Mouse (Mus musculus): ENCODE data around the gene Grn.

Grn gene

GRCm38 (mm10) chr11:102443740-102444139, 13.6 kb downstream of the Grn start:
- no peak for DNase-seq

GRCm38 (mm10) chr11:102444321-102444720, 14.2 kb downstream of the Grn start:
- DNase-seq: no peak

DNA sequence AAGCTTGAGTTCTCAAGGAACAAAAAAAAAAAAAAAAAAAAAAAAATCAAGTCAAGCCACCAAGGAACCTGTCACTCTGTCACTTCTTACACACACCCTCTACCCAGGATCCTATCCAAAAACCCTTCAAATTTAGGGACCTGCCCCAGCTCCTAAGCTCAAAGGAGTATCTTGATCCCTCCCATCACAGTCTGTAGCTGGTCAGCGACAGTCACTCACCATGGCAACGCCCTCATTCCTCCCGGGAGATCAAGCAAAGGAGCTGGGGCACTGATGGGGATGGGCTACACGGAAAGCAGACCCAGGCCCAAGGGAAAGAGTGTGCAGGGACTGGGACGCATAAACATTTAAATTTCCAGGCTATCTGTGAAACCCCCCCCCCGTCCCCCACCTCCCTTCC, 14.7 kb downstream of the Grn start:
- no peak for DNase-seq

- no peak for DNase-seq
Observed at GRCm38 (mm10) chr11:102445264-102445890, 15.3 kb downstream of the Grn start.

DNA sequence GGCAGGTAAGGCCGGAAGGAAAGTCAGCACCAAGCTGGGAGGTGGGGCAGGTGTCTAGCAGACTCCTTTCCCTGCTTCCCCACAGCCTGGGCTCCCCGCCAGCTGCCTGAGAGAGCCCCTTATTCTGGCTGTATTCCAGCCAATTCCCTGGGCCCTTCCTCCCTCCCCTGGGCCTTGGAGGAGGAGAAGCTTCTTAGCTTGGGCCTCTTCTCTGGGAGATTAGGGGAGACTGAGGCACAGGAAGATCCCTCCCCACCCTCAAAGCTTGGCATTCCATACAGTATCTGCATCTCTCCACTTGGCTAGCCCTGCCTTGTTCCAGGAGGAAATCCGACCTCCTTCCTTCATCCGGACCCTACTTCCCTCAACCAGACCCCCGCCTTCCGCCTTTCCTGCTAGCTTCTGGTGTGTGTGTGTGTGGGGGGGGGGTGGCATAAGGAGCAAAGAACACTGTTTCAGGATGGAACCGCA, 15.8 kb downstream of the Grn start:
- no peak for DNase-seq

- DNase-seq: peak; percentile 15
Observed at GRCm38 (mm10) chr11:102446581-102447461, 16.7 kb downstream of the Grn start.

GRCm38 (mm10) chr11:102447497-102447896, 17.4 kb downstream of the Grn start, which contains the start of gene Fam171a2:
Fam171a2 (minus strand) TSS chr11:102447682.
- peak; percentile 84 for DNase-seq

DNA sequence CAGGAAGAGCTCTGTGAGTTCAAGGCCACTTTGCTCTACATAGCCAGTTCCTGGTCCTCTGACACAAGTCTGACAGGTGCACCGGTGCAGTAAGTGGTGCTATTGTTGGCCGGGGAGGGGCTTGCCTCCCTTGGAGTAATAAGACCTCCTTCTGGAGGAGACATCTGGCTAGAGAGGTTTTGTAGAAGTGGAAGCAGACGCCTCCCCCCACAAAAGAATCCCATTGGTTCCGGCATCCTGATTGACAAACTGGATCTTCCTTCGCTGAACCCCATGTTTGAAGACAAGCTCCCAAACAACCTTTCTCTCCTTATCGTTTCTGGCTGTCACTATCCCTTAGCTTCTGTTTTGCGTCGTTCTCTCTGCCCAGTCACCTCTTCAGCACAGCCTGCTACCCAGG, 18.2 kb downstream of the Grn start:
- DNase-seq: no peak

GRCm38 (mm10) chr11:102449043-102450008, 19.2 kb downstream of the Grn start:
- no peak for DNase-seq

DNA sequence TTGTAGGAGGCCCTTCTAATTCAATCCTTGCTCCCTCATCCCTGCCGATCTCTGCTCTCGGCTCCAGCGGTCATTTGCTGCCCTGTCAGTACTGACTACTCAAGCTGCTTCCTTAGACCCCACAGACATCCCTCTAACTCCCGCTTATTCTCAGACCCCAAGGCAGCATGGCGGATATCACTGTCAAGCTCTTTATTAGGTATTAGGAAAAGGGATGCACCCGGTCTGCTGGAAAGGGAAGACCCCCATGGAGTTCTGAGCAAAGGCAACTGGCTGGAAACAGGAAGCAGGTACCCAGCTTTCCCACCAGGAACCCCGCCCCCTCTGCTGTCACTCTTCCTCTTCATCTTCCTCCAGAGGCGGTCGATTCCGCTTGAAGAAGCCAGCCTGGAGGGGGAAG, 23.0 kb downstream of the Grn start:
- no peak for DNase-seq

GRCm38 (mm10) chr11:102455740-102456396, 25.8 kb downstream of the Grn start:
- DNase-seq: peak; percentile 41

DNA sequence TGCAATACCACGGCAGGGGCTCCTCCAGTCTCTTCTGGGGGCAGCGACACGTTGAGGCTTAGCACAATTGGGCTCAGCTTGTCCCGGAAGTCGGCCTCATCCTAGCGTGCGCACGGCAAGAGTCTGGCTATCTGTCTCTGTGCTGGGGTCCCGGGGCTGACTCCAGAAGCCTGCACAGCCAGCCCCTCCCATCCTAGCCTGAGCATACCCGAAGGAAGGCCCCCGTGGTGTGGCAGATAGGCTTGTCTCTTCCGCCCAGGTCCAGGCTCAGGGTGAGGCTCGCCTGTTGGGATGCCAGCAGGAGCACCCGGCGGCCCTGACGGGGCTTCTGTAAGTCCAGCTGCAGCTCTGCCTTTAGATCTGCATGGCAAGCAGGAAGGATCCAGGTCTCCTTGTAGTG, 30.4 kb downstream of the Grn start:
- DNase-seq: no peak

DNA sequence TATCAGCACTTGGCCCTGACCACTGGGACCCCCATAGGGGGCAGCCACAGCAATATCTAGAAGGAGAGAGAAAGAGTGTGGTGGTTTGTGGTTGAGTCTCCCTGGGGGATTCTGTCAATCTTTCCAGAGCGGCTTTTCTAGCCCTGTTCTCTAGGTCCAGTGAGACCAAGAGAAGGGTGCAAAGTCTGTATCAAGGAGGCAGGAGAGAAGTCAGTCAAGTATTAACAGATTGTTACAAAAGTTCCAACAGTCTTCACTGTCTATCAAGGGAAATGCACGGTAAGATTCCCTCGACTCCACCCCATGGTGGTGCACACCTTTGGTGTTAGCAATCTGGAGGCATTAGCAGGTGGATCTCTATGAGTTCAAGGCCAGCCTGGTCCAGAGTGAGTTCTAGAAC, 31.6 kb downstream of the Grn start:
- DNase-seq: no peak

- no peak for DNase-seq
Observed at GRCm38 (mm10) chr11:102464901-102465300, 34.8 kb downstream of the Grn start.

DNA sequence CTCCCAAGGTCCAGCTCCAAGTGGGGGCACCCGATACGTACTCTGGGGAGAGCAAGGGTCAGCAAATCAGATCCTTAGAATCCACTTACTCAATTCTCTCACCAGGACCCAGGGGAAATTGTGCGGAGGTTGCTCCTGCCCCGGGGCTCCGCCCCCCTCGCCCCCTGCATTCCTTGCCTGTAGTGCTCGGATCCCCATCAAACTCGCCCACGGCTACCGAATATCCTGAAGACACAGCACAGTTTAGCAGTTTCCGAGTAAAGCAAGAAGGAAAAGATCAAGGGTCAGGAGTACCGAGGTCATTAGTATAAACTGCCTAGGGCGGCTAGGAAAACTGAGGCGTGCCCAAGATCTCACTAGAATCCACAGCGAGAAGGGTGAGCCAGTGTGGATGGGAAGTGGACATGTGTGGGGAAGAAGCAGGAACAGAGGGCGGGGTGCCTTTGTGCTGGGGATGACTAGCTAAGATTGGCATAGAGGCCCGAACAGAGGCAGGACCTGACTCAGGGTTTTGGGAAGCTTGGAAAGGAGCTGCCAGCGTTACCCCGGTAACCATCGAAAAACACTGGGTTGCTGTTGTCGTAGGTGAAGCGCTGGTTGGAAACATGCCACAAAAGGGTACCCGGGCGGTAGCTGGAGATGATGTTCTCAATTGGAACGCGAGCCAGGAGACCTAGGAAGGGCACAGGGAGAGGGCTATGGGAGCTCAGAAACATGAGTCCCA, 35.8 kb downstream of the Grn start:
- DNase-seq: no peak

DNA sequence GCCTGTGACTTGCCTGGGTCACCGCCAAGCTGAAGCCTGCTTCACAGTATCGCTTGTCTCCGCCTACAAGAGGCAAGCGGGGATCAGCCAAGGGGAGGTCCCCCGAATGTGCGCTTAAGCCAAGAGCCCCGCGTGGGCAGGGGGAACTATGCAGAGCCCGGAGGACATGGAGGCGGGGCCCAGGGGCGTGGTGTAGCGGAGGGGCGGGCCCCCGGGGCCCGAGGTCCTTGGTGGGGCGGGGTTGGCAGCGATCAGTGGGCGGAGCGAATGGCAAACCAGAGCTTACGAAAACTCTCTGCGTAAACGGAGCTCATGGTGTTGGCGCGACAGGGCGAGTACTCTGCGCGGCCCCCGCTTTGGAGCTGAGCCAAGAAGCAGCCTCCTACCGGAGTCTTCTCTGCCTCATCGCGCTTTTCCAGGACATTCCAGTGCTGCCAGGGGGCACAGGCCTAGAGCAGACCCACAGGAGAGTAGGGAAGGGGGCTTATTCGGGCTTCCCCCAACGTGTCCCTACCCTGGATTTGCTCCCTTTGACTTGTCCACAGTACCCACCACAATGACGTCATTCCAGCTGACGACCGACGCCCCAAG, 37.0 kb downstream of the Grn start:
- peak; percentile 95 for DNase-seq

- DNase-seq: no peak
Observed at GRCm38 (mm10) chr11:102469648-102470357, 39.7 kb downstream of the Grn start, which contains the start of gene Itga2b. Itga2b (minus strand) TSS chr11:102470122.

DNA sequence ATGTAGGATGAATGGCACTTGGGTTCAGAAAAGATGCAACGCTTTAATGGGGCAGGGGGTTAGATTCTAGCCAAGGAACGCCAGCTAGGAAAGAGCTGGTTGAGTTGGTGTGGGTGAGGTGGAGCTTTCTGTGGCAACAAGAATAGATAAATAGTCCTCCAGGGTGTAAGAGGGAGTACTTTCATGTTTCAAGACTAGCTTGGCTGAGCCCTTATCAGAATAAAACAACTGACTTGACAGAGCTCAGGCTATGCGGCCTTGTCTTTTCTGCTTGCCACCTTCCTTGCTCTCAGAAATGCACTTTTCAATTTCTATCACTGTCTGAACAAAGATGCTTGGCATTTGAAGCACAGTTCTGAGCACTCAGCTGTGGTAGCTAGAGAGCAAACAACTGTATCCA, 44.9 kb downstream of the Grn start:
- DNase-seq: no peak

DNA sequence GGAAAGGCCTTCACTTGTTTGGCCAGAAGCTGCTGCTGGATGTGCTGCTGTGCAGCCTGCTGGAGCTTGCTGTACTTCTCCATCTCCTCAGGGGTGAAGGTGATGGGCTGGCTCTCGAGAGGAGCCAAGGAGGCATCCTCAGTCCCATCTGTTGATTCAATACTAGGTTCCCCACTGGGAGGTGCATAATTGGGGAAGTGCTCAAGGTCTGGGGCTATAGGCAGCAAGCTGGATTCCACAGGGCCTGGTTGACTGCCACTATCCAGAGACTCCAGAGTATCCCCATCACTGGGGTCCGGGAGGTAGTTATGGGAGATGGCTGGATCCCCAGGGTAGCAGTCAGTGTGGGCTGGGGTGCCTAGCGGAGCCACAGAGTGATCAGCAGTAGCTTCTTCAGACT, 48.6 kb downstream of the Grn start:
- DNase-seq: no peak

DNA sequence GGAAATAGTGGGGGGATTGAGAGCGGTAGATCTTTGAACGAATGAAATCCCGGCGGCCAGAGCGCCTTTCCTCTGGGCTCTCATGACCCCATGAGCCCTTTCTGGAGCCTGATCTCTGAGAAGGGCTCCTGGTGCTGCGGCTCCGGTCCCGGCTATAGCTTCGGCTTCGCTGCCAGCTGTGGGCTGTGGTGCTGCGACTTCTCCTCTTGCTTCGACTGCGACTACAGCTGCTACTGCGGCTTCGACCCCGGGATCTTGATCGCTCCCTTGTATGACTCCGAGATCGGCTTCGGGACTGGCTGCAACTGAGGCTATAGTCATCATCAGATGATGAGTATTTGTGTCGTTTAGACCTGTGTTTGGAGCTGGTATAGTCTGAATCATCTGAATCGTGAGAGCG, 49.5 kb downstream of the Grn start:
- no peak for DNase-seq

GRCm38 (mm10) chr11:102480111-102480510, 50.0 kb downstream of the Grn start:
- DNase-seq: no peak

Measured in thymus, postnatal 25 days (tissue).